Mouse (Mus musculus): ENCODE measurements around the gene Olfr630. TPM values are rescaled to one million over a fixed set of nuclear protein-coding genes. Genes with fewer than 3 reads are reported as not detected.
"Not testable (repeated sequence)": the region's sequence is repeated elsewhere in the genome, so short reads cannot be mapped to it uniquely, and the experiment has no call there.

The Olfr630 gene
- polyA plus RNA-seq, 1 experiment from 2014 or later: not detected

GRCm38 (mm10) chr7:103767687-103768086 lies 10.6 kb upstream of the Olfr630 start:
- H3K4me1 ChIP-seq (ENCODE audit: control insufficient read depth in 2 of 2, insufficient read depth in 2 of 2, low read length in 2 of 2); H3K27ac ChIP-seq (replicated peaks in 1 of 2; ENCODE audit: control insufficient read depth in 1 of 2, insufficient read depth in 1 of 2, low read depth in 2 of 2, low read length in 2 of 2); H3K27me3 ChIP-seq (ENCODE audit: control insufficient read depth, insufficient read depth, low read length); H3K9me3 ChIP-seq (ENCODE audit: control insufficient read depth, low read length); H3K9ac ChIP-seq (ENCODE audit: low read length); H3K36me3 ChIP-seq (ENCODE audit: control insufficient read depth, insufficient read depth, low read length); ATAC-seq (ENCODE audit: insufficient number of reproducible peaks, insufficient read depth, low FRiP score, low read depth); H3K4me2 ChIP-seq (ENCODE audit: low read length); H3K4me3 ChIP-seq (ENCODE audit: control insufficient read depth in 1 of 2, insufficient read depth in 1 of 2, low read depth in 1 of 2, low read length in 2 of 2): not testable (repeated sequence)
- 82% methylated on average over 6 of the region's 6 CpGs for WGBS

DNA sequence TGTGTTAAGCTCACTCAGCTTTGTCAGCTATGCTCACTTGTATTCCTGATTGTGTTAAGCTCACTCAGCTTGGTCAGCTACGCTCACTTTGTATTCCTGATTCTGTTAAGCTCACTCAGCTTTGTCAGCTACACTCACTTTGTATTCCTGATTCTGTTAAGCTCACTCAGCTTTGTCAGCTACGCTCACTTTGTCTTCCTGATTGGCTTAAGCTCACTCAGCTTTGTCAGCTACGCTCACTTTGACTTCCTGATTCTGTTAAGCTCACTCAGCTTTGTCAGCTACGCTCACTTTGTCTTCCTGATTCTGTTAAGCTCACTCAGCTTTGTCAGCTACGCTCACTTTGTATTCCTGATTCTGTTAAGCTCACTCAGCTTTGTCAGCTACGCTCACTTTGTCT lies 5.1 kb upstream of the Olfr630 start:
- not testable (repeated sequence) for ATAC-seq (ENCODE audit: insufficient number of reproducible peaks, insufficient read depth, low FRiP score, low read depth); H3K4me2 ChIP-seq (ENCODE audit: low read length); H3K4me1 ChIP-seq (ENCODE audit: control insufficient read depth in 2 of 2, insufficient read depth in 2 of 2, low read length in 2 of 2); H3K9me3 ChIP-seq (ENCODE audit: control insufficient read depth, low read length); H3K27me3 ChIP-seq (ENCODE audit: control insufficient read depth, insufficient read depth, low read length); H3K27ac ChIP-seq (replicated peaks in 1 of 2; ENCODE audit: control insufficient read depth in 1 of 2, insufficient read depth in 1 of 2, low read depth in 2 of 2, low read length in 2 of 2); H3K9ac ChIP-seq (ENCODE audit: low read length); H3K4me3 ChIP-seq (ENCODE audit: control insufficient read depth in 1 of 2, insufficient read depth in 1 of 2, low read depth in 1 of 2, low read length in 2 of 2); H3K36me3 ChIP-seq (ENCODE audit: control insufficient read depth, insufficient read depth, low read length)
- WGBS: 77% methylated on average over 6 of the region's 6 CpGs

DNA sequence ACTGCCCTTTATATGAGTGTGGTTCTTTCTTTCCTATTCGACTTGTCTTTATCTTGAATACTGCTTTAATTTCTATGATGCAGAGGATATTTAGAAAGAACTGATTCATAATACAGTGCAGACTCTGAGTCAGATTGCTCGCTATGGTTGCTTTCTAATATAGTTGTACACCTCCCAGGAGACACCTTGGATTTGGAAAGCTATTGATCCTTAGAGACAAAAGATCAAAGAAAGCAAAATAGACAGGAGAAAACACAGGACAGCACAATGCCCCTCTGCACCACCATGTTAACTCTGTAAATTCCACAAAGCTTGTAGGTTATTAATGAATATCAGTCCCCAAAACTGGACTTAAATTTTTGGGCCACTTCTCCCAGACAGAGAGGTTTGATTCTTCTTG lies 12.3 kb downstream of the Olfr630 start, which contains the start of gene Olfr629:
Gene Olfr629, minus strand, starts transcription at position 101 of the 400 bp plus-strand sequence.
- Histone ChIP-seq H3K9me3 (ENCODE audit: control insufficient read depth, low read length) (no peaks in the 10 kb centered on the region), H3K4me1 (ENCODE audit: control insufficient read depth in 2 of 2, insufficient read depth in 2 of 2, low read length in 2 of 2) (no peaks in the 10 kb centered on the region), H3K4me2 (ENCODE audit: low read length) (no peak within 1 kb of the TSS), H3K36me3 (ENCODE audit: control insufficient read depth, insufficient read depth, low read length) (no peaks in the 10 kb centered on the region), H3K27ac (replicated peaks in 1 of 2; ENCODE audit: control insufficient read depth in 1 of 2, insufficient read depth in 1 of 2, low read depth in 2 of 2, low read length in 2 of 2) (no peak within 1 kb of the TSS), H3K9ac (ENCODE audit: low read length) (no peak within 1 kb of the TSS), H3K27me3 (ENCODE audit: control insufficient read depth, insufficient read depth, low read length) (no peaks in the 10 kb centered on the region), H3K4me3 (ENCODE audit: control insufficient read depth in 1 of 2, insufficient read depth in 1 of 2, low read depth in 1 of 2, low read length in 2 of 2) (no peak within 1 kb of the TSS)
- WGBS: 73% methylated on average over 2 of the region's 2 CpGs
- no peak for ATAC-seq (ENCODE audit: insufficient number of reproducible peaks, insufficient read depth, low FRiP score, low read depth)

GRCm38 (mm10) chr7:103730074-103730473 lies 27.1 kb downstream of the Olfr630 start, which contains the start of gene Olfr628:
Olfr628 (plus strand) TSS chr7:103730374.
- H3K36me3 ChIP-seq (ENCODE audit: control insufficient read depth, insufficient read depth, low read length): no peaks in the 10 kb centered on the region
- WGBS: 88% methylated on average over 1 of the region's 1 CpGs
- H3K27ac ChIP-seq (replicated peaks in 1 of 2; ENCODE audit: control insufficient read depth in 1 of 2, insufficient read depth in 1 of 2, low read depth in 2 of 2, low read length in 2 of 2): no peak within 1 kb of the TSS
- no peak within 1 kb of the TSS for H3K4me3 ChIP-seq (ENCODE audit: control insufficient read depth in 1 of 2, insufficient read depth in 1 of 2, low read depth in 1 of 2, low read length in 2 of 2)
- no peaks in the 10 kb centered on the region for H3K4me1 ChIP-seq (ENCODE audit: control insufficient read depth in 2 of 2, insufficient read depth in 2 of 2, low read length in 2 of 2)
- no peaks in the 10 kb centered on the region for H3K27me3 ChIP-seq (ENCODE audit: control insufficient read depth, insufficient read depth, low read length)
- H3K9me3 ChIP-seq (ENCODE audit: control insufficient read depth, low read length): no peaks in the 10 kb centered on the region
- no peak for ATAC-seq (ENCODE audit: insufficient number of reproducible peaks, insufficient read depth, low FRiP score, low read depth)
- no peak within 1 kb of the TSS for H3K4me2 ChIP-seq (ENCODE audit: low read length)
- H3K9ac ChIP-seq (ENCODE audit: low read length): no peak within 1 kb of the TSS

DNA sequence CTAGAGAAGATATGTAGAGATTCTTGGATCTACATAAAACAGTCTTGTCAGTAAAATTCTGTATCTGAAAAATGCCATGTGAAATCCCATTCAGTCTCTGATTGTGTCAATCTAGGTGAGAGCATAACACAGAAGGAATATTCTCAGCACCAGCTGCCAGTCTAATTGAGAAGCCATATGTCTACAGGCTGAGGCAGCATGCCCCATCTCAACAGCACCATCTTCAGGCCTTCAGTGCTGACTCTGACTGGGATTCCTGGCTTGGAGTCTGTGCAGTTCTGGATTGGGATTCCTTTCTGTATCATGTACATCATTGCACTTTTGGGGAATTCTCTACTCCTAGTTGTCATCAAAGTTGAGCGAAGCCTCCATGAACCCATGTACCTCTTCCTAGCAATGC lies 40.7 kb downstream of the Olfr630 start:
- not testable (repeated sequence) for H3K27me3 ChIP-seq (ENCODE audit: control insufficient read depth, insufficient read depth, low read length); H3K4me3 ChIP-seq (ENCODE audit: control insufficient read depth in 1 of 2, insufficient read depth in 1 of 2, low read depth in 1 of 2, low read length in 2 of 2); H3K9me3 ChIP-seq (ENCODE audit: control insufficient read depth, low read length); H3K9ac ChIP-seq (ENCODE audit: low read length); H3K36me3 ChIP-seq (ENCODE audit: control insufficient read depth, insufficient read depth, low read length); H3K4me1 ChIP-seq (ENCODE audit: control insufficient read depth in 2 of 2, insufficient read depth in 2 of 2, low read length in 2 of 2); H3K4me2 ChIP-seq (ENCODE audit: low read length); H3K27ac ChIP-seq (replicated peaks in 1 of 2; ENCODE audit: control insufficient read depth in 1 of 2, insufficient read depth in 1 of 2, low read depth in 2 of 2, low read length in 2 of 2); ATAC-seq (ENCODE audit: insufficient number of reproducible peaks, insufficient read depth, low FRiP score, low read depth)
- WGBS: 100% methylated on average over 1 of the region's 1 CpGs

- Histone ChIP-seq H3K36me3 (ENCODE audit: control insufficient read depth, insufficient read depth, low read length) (no peaks in the 10 kb centered on the region), H3K4me3 (ENCODE audit: control insufficient read depth in 1 of 2, insufficient read depth in 1 of 2, low read depth in 1 of 2, low read length in 2 of 2) (no peak within 1 kb of the TSS), H3K27ac (replicated peaks in 1 of 2; ENCODE audit: control insufficient read depth in 1 of 2, insufficient read depth in 1 of 2, low read depth in 2 of 2, low read length in 2 of 2) (no peak within 1 kb of the TSS), H3K9me3 (ENCODE audit: control insufficient read depth, low read length) (no peaks in the 10 kb centered on the region), H3K4me1 (ENCODE audit: control insufficient read depth in 2 of 2, insufficient read depth in 2 of 2, low read length in 2 of 2) (no peaks in the 10 kb centered on the region), H3K4me2 (ENCODE audit: low read length) (no peak within 1 kb of the TSS), H3K9ac (ENCODE audit: low read length) (no peak within 1 kb of the TSS), H3K27me3 (ENCODE audit: control insufficient read depth, insufficient read depth, low read length) (no peaks in the 10 kb centered on the region)
- ATAC-seq (ENCODE audit: insufficient number of reproducible peaks, insufficient read depth, low FRiP score, low read depth): no peak
Measured at GRCm38 (mm10) chr7:103714371-103714770, 42.8 kb downstream of the Olfr630 start, which contains the start of gene Olfr243. Olfr243 (plus strand) TSS chr7:103714671.

DNA sequence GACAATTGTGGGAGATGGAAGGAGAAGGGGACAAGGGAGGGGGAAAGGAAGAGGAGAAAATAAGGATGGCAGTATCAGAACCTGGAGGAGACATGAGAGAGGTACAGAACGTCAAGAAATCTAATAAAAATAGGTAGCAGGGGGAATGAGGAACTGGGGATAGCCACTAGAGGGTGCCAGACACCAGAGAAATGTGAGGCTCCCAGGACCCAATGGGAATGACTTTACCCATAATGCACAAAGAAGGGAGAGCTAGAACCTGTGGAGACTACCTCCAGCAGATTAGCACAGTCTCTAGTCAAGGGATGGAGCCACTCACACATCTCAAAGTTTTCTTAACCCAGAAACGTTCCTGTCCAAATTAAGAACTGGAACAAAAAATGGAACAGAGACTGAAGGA lies 45.1 kb downstream of the Olfr630 start:
- H3K9ac ChIP-seq (ENCODE audit: low read length): no peak overlapping the region
- no peaks in the 10 kb centered on the region for H3K9me3 ChIP-seq (ENCODE audit: control insufficient read depth, low read length)
- no peaks in the 10 kb centered on the region for H3K36me3 ChIP-seq (ENCODE audit: control insufficient read depth, insufficient read depth, low read length)

More for the DNA sequence above, 45.1 kb downstream of the Olfr630 start:
- no peak overlapping the region for H3K4me2 ChIP-seq (ENCODE audit: low read length)
- ATAC-seq (ENCODE audit: insufficient number of reproducible peaks, insufficient read depth, low FRiP score, low read depth): no peak
- H3K4me3 ChIP-seq (ENCODE audit: control insufficient read depth in 1 of 2, insufficient read depth in 1 of 2, low read depth in 1 of 2, low read length in 2 of 2): no peak overlapping the region
- no peak overlapping the region for H3K27ac ChIP-seq (replicated peaks in 1 of 2; ENCODE audit: control insufficient read depth in 1 of 2, insufficient read depth in 1 of 2, low read depth in 2 of 2, low read length in 2 of 2)
- no peaks in the 10 kb centered on the region for H3K4me1 ChIP-seq (ENCODE audit: control insufficient read depth in 2 of 2, insufficient read depth in 2 of 2, low read length in 2 of 2)
- no peaks in the 10 kb centered on the region for H3K27me3 ChIP-seq (ENCODE audit: control insufficient read depth, insufficient read depth, low read length)
- WGBS: 15% methylated on average over 2 of the region's 2 CpGs

Data from heart, embryonic 14.5 days (tissue).